Mouse (Mus musculus): ENCODE measurements around the gene Tmem265. TPM values are rescaled to one million over a fixed set of nuclear protein-coding genes. Genes with fewer than 3 reads are reported as not detected.

The Tmem265 gene
- total RNA-seq (2021), result 1 to 10 TPM in 1 of 2 experiments, under 1 TPM in 1; 0.38 to 1.2 TPM

GRCm38 (mm10) chr7:127561340-127561858 is at the start of gene Tmem265:
Gene Tmem265 (plus strand): TSS chr7:127561390.
- no peak for DNase-seq

GRCm38 (mm10) chr7:127511808-127512230 is 49.4 kb upstream of the Tmem265 start, which contains the start of gene Srcap:
Gene Srcap (plus strand): TSS chr7:127511983.
- peak; percentile 93 to 94 for DNase-seq

GRCm38 (mm10) chr7:127512231-127513015 is 48.8 kb upstream of the Tmem265 start:
- peak; percentile 86 to 87 for DNase-seq

GRCm38 (mm10) chr7:127513016-127513390 is 48.2 kb upstream of the Tmem265 start:
- DNase-seq, result peak in 1 of 2 experiments; percentile 16

GRCm38 (mm10) chr7:127513781-127514180 is 47.4 kb upstream of the Tmem265 start:
- DNase-seq, result no peak

- DNase-seq, result no peak
These were observed 45.3 kb upstream of the Tmem265 start for GRCm38 (mm10) chr7:127515846-127516245.

GRCm38 (mm10) chr7:127516344-127516743 is 44.8 kb upstream of the Tmem265 start:
- DNase-seq, result no peak

GRCm38 (mm10) chr7:127519284-127519683 is 41.9 kb upstream of the Tmem265 start, which contains the start of gene Gm42715:
Gene Gm42715 (plus strand): TSS chr7:127519584.
- no peak for DNase-seq

GRCm38 (mm10) chr7:127541671-127542070 is 19.5 kb upstream of the Tmem265 start:
- no peak for DNase-seq

GRCm38 (mm10) chr7:127549116-127549835 is 11.9 kb upstream of the Tmem265 start:
- DNase-seq, result peak in 1 of 2 experiments; percentile 34

GRCm38 (mm10) chr7:127551558-127551957 is 9.6 kb upstream of the Tmem265 start:
- no peak for DNase-seq

GRCm38 (mm10) chr7:127560580-127560979 is 610 bp upstream of the Tmem265 start:
- no peak for DNase-seq

GRCm38 (mm10) chr7:127564381-127565150 is 3.4 kb downstream of the Tmem265 start:
- no peak for DNase-seq

GRCm38 (mm10) chr7:127572895-127573471 is 11.8 kb downstream of the Tmem265 start, which contains the start of gene Phkg2:
Gene Phkg2 (plus strand): TSS chr7:127573340.
- DNase-seq, result peak; percentile 89 to 90

GRCm38 (mm10) chr7:127573503-127574008 is 12.4 kb downstream of the Tmem265 start:
- no peak for DNase-seq

- DNase-seq, result no peak
These were observed 12.9 kb downstream of the Tmem265 start for GRCm38 (mm10) chr7:127574115-127574514.

GRCm38 (mm10) chr7:127583260-127583659 is 22.1 kb downstream of the Tmem265 start:
- DNase-seq, result no peak

GRCm38 (mm10) chr7:127585031-127585430 is 23.8 kb downstream of the Tmem265 start:
- DNase-seq, result no peak

GRCm38 (mm10) chr7:127586149-127586548 is 25.0 kb downstream of the Tmem265 start:
- no peak for DNase-seq

GRCm38 (mm10) chr7:127587196-127587595 is 26.0 kb downstream of the Tmem265 start:
- no peak for DNase-seq

GRCm38 (mm10) chr7:127588011-127588871 is 27.1 kb downstream of the Tmem265 start, which contains the start of the genes Ccdc189 and Rnf40:
Gene Ccdc189 (minus strand): TSS chr7:127588595.
Gene Rnf40 (plus strand): TSS chr7:127588767.
- DNase-seq, result peak; percentile 92 to 95
